Mouse (Mus musculus) kidney, embryonic 14.5 days (tissue): ENCODE results near the gene Emx2. TPM values are rescaled to one million over a fixed set of nuclear protein-coding genes. Genes with fewer than 3 reads are reported as not detected.

Experiments used
- ATAC-seq: fragments of 200-750 bp; cut with Nextera tagmentation; 2 replicates; pipeline ENCODE4 v1.8.0; 2017; ENCODE audit warnings: moderate number of reproducible peaks, mild to moderate bottlenecking, moderate TSS enrichment, moderate library complexity; ENCODE audit not compliant: low FRiP score, low TSS enrichment
- H3K27ac ChIP-seq: fragments of 300-500 bp; sonication (generic); 2 replicates; pipeline ENCODE4 v1.5.1; 2014; ENCODE audit warnings: low read depth, mild to moderate bottlenecking, low read length, moderate library complexity, mixed read lengths
- H3K27me3 ChIP-seq: fragments of 300-500 bp; sonication (generic); 2 replicates; pipeline ENCODE4 v1.6.1; 2014; ENCODE audit warnings: mild to moderate bottlenecking, low read length; ENCODE audit not compliant: control insufficient read depth, insufficient read depth
- H3K36me3 ChIP-seq: fragments of 300-500 bp; sonication (generic); 2 replicates; pipeline ENCODE4 v1.6.1; 2014; ENCODE audit warnings: low read length, mixed read lengths; ENCODE audit not compliant: control insufficient read depth, insufficient read depth
- H3K4me1 ChIP-seq: fragments of 300-500 bp; sonication (generic); 2 replicates; pipeline ENCODE4 v1.6.1; 2014; ENCODE audit warnings: low read length, mixed read lengths; ENCODE audit not compliant: control insufficient read depth, insufficient read depth
- H3K4me2 ChIP-seq: fragments of 300-500 bp; sonication (generic); replicated peaks from 2 replicates; pipeline ENCODE4 v1.6.1; 2014; ENCODE audit warnings: low read depth, mild to moderate bottlenecking, low read length
- H3K4me3 ChIP-seq: fragments of 300-500 bp; sonication (generic); 2 replicates; pipeline ENCODE4 v1.5.1; 2014; ENCODE audit warnings: mild to moderate bottlenecking, low read length
- H3K9ac ChIP-seq: fragments of 300-500 bp; sonication (generic); 2 replicates; pipeline ENCODE4 v1.6.1; 2014; ENCODE audit warnings: low read depth, mild to moderate bottlenecking, low read length, moderate library complexity
- H3K9me3 ChIP-seq: fragments of 300-500 bp; sonication (generic); 2 replicates; pipeline ENCODE4 v1.6.1; 2016; ENCODE audit warnings: low read length; ENCODE audit not compliant: control insufficient read depth
- whole genome bisulfite sequencing: fragments of 180-500 bp; shearing (Covaris S2); extraction: QIAGEN DNeasy Blood & Tissue Kit; methylation state at CpG from one replicate; pipeline ENCODE4 v1.1.7; 2014; 5-methylcytosine and 5-hydroxymethylcytosine counted together
- polyA plus RNA-seq: library from polyadenylated mRNA; unstranded; fragments of >200 nt; fragmentation: Nextera tagmentation; extraction: Ambion mirVana; gene quantifications from 2 replicates; pipeline ENCODE4 v1.2.1, GENCODE M21; 2014

Emx2 gene
- polyA plus RNA-seq, 1 experiment from 2014 or later = 40.5 TPM

- no peak for ATAC-seq
- H3K4me3 ChIP-seq = no peak overlapping the region
- no peaks in the 10 kb centered on the region for H3K36me3 ChIP-seq
- no peak overlapping the region for H3K4me2 ChIP-seq
- no peaks in the 10 kb centered on the region for H3K4me1 ChIP-seq
- peaks cover 5% of the 10 kb centered on the region; the same call in 1 of the 2 replicates for H3K27me3 ChIP-seq
- H3K9me3 ChIP-seq = no peaks in the 10 kb centered on the region
- 84% methylated on average over 3 of the region's 3 CpGs for WGBS
- no peak overlapping the region for H3K27ac ChIP-seq
- no peak overlapping the region for H3K9ac ChIP-seq
Observed at GRCm38 (mm10) chr19:59479912-59480311, 21.7 kb downstream of the Emx2 start.

GRCm38 (mm10) chr19:59480563-59480962, 22.4 kb downstream of the Emx2 start:
- WGBS = 89% methylated on average over 3 of the region's 3 CpGs
- H3K9me3 ChIP-seq = no peaks in the 10 kb centered on the region
- H3K4me1 ChIP-seq = no peaks in the 10 kb centered on the region
- H3K27me3 ChIP-seq = no peaks in the 10 kb centered on the region
- H3K9ac ChIP-seq = no peak overlapping the region; the same call in 1 of the 2 replicates
- no peak overlapping the region for H3K4me2 ChIP-seq
- H3K27ac ChIP-seq = no peak overlapping the region
- H3K4me3 ChIP-seq = no peak overlapping the region
- ATAC-seq = no peak
- no peaks in the 10 kb centered on the region for H3K36me3 ChIP-seq

- no peaks in the 10 kb centered on the region for H3K36me3 ChIP-seq
- no peaks in the 10 kb centered on the region for H3K4me1 ChIP-seq
- H3K27ac ChIP-seq = no peak overlapping the region
- ATAC-seq = no peak
- no peaks in the 10 kb centered on the region for H3K27me3 ChIP-seq
- 87% methylated on average over 1 of the region's 1 CpGs for WGBS
- no peak overlapping the region for H3K4me3 ChIP-seq
- H3K9me3 ChIP-seq = no peaks in the 10 kb centered on the region
- H3K9ac ChIP-seq = no peak overlapping the region
- no peak overlapping the region for H3K4me2 ChIP-seq
Observed at GRCm38 (mm10) chr19:59492258-59492657, 34.1 kb downstream of the Emx2 start.

- ATAC-seq = no peak
- Histone ChIP-seq H3K36me3 (no peaks in the 10 kb centered on the region), H3K4me2 (no peak overlapping the region), H3K4me3 (no peak overlapping the region), H3K27ac (no peak overlapping the region), H3K27me3 (no peaks in the 10 kb centered on the region), H3K9me3 (no peaks in the 10 kb centered on the region), H3K9ac (no peak overlapping the region), H3K4me1 (no peaks in the 10 kb centered on the region)
- WGBS = 63% methylated on average over 4 of the region's 4 CpGs
Observed at GRCm38 (mm10) chr19:59496832-59497231, 38.7 kb downstream of the Emx2 start.

GRCm38 (mm10) chr19:59508896-59509295, 50.7 kb downstream of the Emx2 start:
- Histone ChIP-seq H3K9ac (no peak overlapping the region), H3K27me3 (no peaks in the 10 kb centered on the region), H3K4me2 (no peak overlapping the region), H3K36me3 (no peaks in the 10 kb centered on the region), H3K27ac (no peak overlapping the region), H3K4me3 (no peak overlapping the region), H3K4me1 (no peaks in the 10 kb centered on the region), H3K9me3 (no peaks in the 10 kb centered on the region)
- 97% methylated on average over 2 of the region's 2 CpGs for WGBS
- no peak for ATAC-seq

- H3K36me3 ChIP-seq = no peaks in the 10 kb centered on the region
- no peak overlapping the region for H3K4me2 ChIP-seq
- no peaks in the 10 kb centered on the region for H3K4me1 ChIP-seq
- H3K9ac ChIP-seq = no peak overlapping the region
- no peak overlapping the region for H3K27ac ChIP-seq
- H3K4me3 ChIP-seq = no peak overlapping the region
- ATAC-seq = no peak
- no peaks in the 10 kb centered on the region for H3K9me3 ChIP-seq
- WGBS = 67% methylated on average over 3 of the region's 3 CpGs
- no peaks in the 10 kb centered on the region for H3K27me3 ChIP-seq
Observed at GRCm38 (mm10) chr19:59513181-59513580, 55.0 kb downstream of the Emx2 start.

Other genes with a start within 250 kb of the Emx2 start
- gene Kcnk18, start 239.2 kb upstream of the Emx2 start, polyA plus RNA-seq = not detected in 2 replicates
- gene Slc18a2, start 197.5 kb upstream of the Emx2 start, polyA plus RNA-seq = 5.0 and 7.6 TPM in 2 replicates
- 37.8 and 48.6 TPM in 2 replicates for gene Rps12-ps3, start 136.1 kb upstream of the Emx2 start, polyA plus RNA-seq
- 13.8 and 18.8 TPM in 2 replicates for gene Pdzd8, start 112.6 kb upstream of the Emx2 start, polyA plus RNA-seq